Mouse (Mus musculus) kidney, postnatal 36 days (tissue): ENCODE measurements around the gene Gfod1.
A peak's percentile ranks its signal among the peaks of the same experiment; 100 is the strongest.

Experiments used
- DNase-seq, 2 experiments: peaks; one replicate each; pipeline ENCODE4 v3.0.0; 2021 to 2022; ENCODE audit warnings: mixed read lengths in 2 of 2

Gene Gfod1

GRCm38 (mm10) chr13:43149661-43150060, 154.3 kb downstream of the Gfod1 start:
- no peak for DNase-seq

GRCm38 (mm10) chr13:43148692-43149091, 155.3 kb downstream of the Gfod1 start:
- DNase-seq: no peak

- DNase-seq: peak; percentile 69 to 77
Observed at GRCm38 (mm10) chr13:43146515-43147258, 157.3 kb downstream of the Gfod1 start.
